Mouse (Mus musculus): ENCODE data around the gene Uchl1.

- no peak for TF ChIP-seq POLR2AphosphoS5 (IDR thresholded peaks at IDR 0.05; ENCODE audit: insufficient replicate concordance, low read depth, low read length)
- no peak for TF ChIP-seq CTCF (IDR thresholded peaks at IDR 0.05; ENCODE audit: low read depth, low read length)
- TF ChIP-seq GATA1 (IDR thresholded peaks at IDR 0.05; ENCODE audit: borderline replicate concordance, low read length): no peak
Measured at GRCm38 (mm10) chr5:66733556-66733955, 57.7 kb downstream of the Uchl1 start.
